In genomic region chr2:120389376-120389775, GRCm38 (mm10) we compare ENCODE assay signal across 11 mouse cellular contexts.
"Had no signal": no experiment of that assay in that cellular context is flagged by ENCODE, and none has a peak within 500 bp of the region (broad histone marks: within the 10 kb centered on the region; RNA-seq: fewer than 3 reads in every experiment).

No protein-coding gene starts in this region.

- H3K4me3 ChIP-seq: layer of hippocampus, adult 2 months; limb, embryonic 10.5 days; liver, embryonic 15.5 days; midbrain, embryonic 13.5 days; stomach, embryonic 15.5 days had no signal

- ATAC-seq: lung, postnatal 0 days; midbrain, embryonic 13.5 days had no signal

- H3K27ac ChIP-seq: kidney, postnatal 0 days; layer of hippocampus, adult 2 months; limb, embryonic 10.5 days; liver, embryonic 15.5 days; midbrain, embryonic 13.5 days; stomach, embryonic 15.5 days had no signal

- DNase-seq: kidney, postnatal 36 days; lung, adult 2 months; lung, postnatal 36 days; right cerebral cortex, postnatal 14 days had no signal
